Mouse (Mus musculus) layer of hippocampus, postnatal 25 days (tissue): Measurements from ENCODE around the gene Cdipt. TPM values are rescaled to one million over a fixed set of nuclear protein-coding genes. Genes with fewer than 3 reads are reported as not detected.

Experiments used
- DNase-seq, 2 experiments: peaks; one replicate each; pipeline ENCODE4 v3.0.0; 2022; ENCODE audit warnings: mixed read lengths in 2 of 2, low spot score in 1 of 2; ENCODE audit errors: extremely low spot score in 1 of 2
- total RNA-seq, 2 experiments: library from RNA; stranded (reverse); gene quantifications; 2 replicates each; pipeline ENCODE4 v1.2.3; 2021

Cdipt gene
- total RNA-seq, 2 experiments from 2014 or later, result 157 to 177 TPM

GRCm38 (mm10) chr7:127011051-127011450, 35.3 kb downstream of the Cdipt start:
- DNase-seq, result no peak

DNA sequence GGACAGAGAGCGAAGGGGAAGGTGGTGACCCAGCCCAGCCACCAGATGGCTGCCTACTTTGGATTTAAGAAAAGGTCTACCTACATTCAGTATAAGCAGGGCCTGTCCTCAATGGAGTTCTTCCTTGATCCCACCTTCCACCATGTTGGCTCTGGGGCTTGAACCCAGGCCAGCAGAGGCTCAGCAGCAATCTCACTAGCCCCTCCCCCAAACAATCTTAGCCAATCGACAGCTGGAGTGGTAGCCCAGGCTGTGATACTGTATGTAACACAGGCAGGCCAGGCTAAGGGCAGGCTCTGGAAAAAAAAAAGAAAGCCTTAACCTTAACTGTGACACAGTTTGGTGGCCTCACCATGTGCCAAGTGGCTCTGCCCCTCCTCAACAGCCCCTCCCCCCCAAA, 36.0 kb downstream of the Cdipt start:
- DNase-seq, result no peak

GRCm38 (mm10) chr7:127012374-127012773, 36.7 kb downstream of the Cdipt start:
- DNase-seq, result no peak

DNA sequence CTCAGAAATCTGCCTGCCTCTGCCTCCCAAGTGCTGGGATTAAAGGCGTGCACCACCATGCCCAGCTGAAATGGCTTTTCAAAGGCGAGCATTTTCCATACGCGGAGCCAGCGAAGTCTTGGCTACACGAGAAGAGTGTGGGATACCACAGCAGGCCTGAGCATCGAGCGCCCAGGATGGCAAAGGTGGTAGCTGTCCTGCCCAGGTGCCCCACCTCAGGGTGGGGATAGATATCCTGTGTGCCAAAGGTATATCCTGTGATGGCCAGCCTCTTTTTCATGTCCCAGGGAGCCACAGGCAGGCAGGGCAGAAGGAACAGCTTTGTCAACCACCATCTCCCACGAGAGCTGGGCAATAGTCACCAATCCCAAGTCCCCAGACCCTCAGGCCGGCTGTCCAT, 37.1 kb downstream of the Cdipt start:
- DNase-seq, result no peak

DNA sequence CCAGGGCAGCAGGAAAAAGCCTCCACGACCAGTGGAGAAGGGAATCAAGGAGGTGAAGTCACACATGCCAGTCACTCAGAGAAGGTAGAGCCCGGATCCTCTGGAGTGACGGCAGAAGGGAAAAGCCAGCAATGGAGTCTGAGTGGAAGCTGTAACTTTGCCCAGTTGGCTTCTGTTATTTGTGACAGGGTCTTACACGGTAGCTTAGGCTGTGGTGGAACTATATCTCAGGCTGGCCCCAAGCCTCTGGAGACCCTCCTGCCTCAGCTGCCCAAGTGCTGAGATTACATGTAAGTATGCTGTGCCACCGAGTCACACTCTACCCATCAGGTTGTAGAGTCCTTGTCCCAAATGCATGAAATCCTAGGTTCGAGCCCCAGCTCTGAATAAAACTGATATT, 37.7 kb downstream of the Cdipt start:
- no peak for DNase-seq

GRCm38 (mm10) chr7:127014320-127014719, 38.6 kb downstream of the Cdipt start, which contains the start of gene Mvp:
TSS of gene Mvp (minus strand) at chr7:127014621.
- no peak for DNase-seq

DNA sequence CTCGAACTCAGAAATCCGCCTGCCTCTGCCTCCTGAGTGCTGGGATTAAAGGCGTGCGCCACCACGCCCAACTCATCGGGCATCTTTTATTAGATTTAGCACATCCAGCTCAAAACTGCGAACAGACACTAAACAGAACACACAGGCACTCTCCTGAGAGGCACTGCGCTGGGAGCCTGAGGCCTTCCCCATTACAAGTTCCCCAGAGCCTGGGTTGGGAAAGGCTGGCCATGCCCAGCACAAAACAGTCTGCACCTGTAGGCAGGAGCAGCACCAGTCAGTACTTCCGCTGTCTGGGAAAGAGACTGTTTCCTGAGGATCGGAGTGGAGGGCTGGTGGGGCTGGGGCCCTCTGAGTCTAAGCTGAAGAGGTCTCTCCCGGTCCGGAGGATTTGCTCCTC, 39.3 kb downstream of the Cdipt start:
- no peak for DNase-seq

DNA sequence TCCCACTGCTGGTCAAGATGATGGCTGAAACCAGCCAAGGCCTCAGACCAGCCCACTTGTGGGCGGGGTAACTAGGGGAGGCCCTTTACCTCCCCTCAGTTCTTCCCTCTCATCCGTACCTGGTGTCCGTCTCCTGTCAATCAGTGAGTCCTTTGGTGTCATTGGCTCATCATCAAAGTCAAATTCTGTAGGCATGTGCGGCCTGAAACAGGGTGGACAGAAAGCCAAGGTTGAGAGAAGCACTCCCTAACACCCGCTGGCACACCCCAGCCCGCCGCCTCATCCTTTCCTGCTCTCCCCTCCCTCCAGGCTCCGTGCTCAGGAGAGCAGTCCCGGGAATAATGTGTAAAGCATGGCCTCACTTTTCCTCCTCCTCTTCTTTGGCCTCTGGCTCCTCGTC, 40.4 kb downstream of the Cdipt start:
- DNase-seq, result no peak

DNA sequence TGATC, 40.6 kb downstream of the Cdipt start, which contains the start of gene Pagr1b:
Gene Pagr1b (minus strand): TSS at position 4 of the 5 bp plus-strand sequence.
- DNase-seq, result no peak

DNA sequence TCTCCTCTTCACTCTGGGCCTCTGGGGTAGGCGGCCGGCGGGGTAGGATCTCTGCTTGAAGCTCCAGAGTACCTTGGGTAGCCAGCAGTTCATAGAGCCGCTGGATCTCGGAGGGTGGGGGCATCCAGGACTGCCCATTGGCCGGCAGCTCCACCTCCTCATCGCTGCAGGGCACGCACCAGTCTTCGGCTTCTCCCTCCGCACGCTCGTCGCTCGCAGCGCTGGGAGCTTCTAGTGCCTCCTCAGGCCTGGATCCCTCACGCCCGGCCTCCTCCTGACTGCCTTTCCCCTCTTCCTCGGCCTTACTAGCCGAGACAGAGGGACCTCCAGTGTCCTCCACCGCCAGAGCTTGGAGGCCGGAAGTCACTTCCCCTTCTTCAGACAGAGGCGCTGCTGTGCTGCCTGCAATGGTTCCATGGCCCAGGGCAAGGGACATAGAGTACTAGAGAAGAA, 40.8 kb downstream of the Cdipt start:
- DNase-seq, result peak in 1 of 2 experiments; percentile 54

DNA sequence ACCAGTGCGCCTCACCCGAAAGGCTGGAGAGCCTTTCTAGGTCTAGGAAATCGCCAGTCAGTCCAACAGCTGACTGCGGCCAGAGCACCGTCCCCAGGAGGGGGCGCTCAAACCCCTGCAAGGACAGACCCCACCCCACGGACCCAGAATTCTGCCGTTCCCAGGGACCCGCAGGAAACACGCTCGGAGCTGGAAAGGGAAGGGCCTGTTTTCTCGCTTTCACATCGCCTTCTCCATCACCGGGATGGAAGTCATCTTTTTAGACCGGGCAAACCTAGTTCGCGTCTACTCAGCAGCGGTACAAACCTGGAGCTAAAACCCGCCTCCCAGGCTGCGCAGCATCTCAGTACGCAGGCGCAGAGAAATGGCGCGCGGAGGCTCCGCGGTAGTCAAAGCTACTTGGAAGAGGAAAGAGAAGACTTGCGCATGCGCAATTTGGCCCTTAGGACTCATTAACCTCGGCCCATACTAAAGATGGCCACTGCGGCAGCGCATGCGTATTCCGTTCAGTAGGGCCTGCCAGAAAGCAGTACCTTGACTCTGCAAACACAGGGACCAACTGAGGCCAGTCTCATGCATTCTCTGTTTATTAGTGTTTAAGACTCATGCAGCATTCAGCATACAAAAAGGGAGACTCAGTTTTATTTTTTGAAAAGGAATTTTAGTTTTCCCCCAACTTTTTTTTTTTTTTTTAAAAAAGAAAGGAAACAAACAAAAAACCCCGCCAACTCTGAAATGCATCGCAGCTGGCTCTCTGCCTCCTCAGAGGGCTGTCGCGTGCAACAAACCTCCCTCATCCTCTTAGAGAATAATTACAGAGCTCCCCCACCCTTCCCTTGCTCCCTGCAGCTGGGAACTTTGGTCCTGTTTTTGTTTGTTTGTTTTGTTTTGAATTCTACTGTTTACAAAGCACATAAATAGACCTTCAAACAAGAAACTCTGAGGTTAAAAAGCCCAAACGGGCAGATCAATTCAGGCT, 41.5 kb downstream of the Cdipt start, which contains the start of gene Pagr1a:
Gene Pagr1a (minus strand): TSS at position 382 of the 979 bp plus-strand sequence.
- DNase-seq, result peak; percentile 95 to 96

DNA sequence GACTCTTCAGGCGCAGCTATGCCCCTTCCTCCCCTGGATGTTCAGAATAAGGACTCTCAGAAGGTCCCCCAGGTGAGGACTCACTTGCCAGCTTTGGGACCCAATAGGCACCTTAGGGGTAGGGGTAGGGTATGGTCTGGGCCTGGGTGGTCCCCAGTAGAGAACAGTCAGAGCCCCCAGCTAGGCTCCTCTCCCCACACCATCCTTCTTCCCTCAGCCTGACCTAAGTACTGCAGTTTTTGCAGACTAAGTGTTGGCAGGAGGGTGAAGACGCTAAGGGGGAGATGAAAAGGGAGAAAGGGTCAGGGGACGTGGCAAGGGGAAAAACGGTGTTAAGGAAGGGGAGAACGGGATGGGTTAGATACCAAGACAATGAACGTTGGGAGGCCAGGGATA, 42.2 kb downstream of the Cdipt start:
- DNase-seq, result no peak

DNA sequence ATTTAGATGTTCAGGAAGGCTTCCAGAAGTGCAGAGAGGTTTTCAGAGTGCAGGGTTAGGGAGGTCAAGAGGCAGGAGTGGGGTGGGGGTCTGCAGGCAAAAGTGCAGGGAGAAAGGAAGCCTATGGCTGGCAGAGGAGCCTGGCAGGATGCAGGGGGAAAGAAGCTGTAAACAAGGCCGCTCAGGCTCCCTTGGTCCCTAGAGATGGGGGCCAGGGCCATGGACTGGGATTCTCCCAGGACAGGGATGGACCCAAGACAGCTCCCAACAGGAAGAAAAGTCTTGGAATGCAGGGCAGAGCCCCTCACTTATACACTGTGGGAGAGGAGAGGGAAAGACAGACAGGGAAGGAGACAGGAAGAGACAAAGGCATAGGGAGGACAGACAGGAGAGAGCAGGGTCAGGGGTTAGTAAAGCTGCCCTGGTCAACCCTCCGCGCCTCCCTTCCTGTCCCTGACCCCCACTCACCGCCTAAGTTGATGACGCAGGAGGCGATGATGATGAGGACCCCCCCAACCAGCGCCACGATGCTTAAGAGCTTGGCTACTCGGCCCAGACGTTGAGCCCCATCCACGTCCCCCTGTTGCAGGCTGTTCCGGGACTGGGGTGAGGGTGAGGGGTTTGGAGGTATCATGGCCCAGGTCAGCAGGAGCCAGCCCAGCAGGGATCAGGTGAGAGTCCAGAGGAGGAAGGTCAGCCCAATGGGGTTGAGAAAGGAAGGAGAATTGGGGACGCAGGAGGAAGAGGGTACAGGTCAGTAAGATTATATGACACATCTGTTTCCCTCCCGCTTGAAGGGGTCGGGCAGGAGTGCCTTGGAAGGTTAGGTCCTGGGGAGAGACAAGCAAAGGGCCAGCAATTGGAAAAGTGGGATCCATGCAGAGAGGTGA, 42.9 kb downstream of the Cdipt start:
- DNase-seq, result no peak

- DNase-seq, result no peak
These were observed 43.7 kb downstream of the Cdipt start for GRCm38 (mm10) chr7:127019306-127019960.

DNA sequence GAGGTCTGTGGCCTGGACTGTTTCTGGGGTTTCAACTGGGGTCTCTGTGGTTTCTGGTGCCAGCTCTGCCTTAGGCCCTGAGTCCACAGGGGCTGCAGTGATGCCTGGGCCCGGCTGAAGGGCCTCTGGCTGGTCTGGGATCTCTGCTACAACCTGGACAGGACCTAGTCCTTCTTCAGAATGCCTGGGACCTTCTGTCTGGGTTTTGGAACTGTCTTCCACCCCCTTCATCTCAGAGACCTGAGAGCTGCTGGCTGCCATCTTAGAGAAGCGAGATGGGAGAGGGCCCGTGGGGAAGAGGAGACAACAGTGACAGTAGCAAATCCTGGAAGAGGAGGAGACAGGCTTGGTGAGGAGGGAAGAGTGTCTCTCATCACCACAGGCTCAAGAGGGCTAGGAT, 44.3 kb downstream of the Cdipt start:
- no peak for DNase-seq

- no peak for DNase-seq
These were observed 44.8 kb downstream of the Cdipt start for GRCm38 (mm10) chr7:127020491-127020890.

GRCm38 (mm10) chr7:127020901-127021562, 45.3 kb downstream of the Cdipt start, which contains the start of the genes Gm42742 and Prrt2:
TSS of gene Gm42742 (minus strand) at chr7:127021097.
TSS of gene Prrt2 (minus strand) at chr7:127021211.
- peak in 1 of 2 experiments; percentile 62 for DNase-seq

DNA sequence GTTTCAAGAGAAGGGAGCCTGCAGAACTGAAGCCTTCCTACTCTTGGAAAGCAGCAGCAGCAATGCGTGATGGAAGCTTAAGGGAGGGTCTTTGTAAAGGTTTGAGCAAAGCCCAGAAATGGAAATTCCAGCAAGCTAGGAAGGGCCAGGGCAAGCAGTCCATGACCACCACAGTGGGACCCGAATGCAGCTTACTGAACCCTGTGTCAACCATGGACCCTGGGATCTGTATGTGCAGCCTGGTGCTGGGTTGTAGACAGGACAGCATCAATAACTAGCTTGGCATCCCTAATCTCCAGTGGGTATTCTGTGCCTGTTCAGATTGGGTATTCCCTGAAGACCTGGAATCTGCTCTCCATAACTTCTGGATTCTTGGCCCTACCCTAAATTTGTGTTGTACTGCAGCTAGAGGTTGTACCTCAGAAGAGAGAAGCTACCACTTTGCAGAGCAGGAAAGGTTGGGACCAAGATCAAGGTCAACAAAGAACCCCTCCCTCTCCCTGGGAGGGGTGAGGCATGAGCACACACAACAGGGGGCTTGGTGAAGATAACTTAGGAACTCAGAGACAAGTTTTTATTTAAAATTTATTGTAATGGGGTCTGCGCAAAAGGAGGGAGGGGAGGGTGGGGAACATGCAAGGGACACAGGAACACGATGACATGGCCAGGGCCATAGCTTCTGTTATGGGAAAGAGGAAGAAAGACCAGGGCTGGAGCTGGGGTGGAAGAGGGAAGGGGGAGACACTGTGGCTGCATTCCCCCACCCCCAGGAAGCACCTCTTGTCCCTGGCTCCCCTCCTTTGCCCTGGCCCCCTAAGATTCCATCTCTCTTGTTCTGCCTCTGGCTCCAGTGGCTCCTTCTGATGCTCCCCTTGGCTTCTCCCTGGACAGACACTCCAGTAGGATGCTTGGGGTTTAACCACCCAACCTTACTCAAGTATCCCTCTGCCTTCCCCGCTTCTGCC, 46.1 kb downstream of the Cdipt start:
- no peak for DNase-seq
